Mouse (Mus musculus): ENCODE measurements around the gene Crygn. TPM values are rescaled to one million over a fixed set of nuclear protein-coding genes. Genes with fewer than 3 reads are reported as not detected.

Gene Crygn
- polyA plus RNA-seq, 2 experiments, result 1.2 TPM; not detected in 1

- WGBS (ENCODE audit: insufficient replicate concordance), result 9% methylated on average over 1 of the region's 1 CpGs
- no peak overlapping the region for H3K9ac ChIP-seq (replicated peaks)
- no peak overlapping the region for H3K4me2 ChIP-seq (ENCODE audit: low read depth)
- no peak overlapping the region for H3K4me3 ChIP-seq (ENCODE audit: insufficient read depth in 1 of 2, low read depth in 2 of 2, low read length in 2 of 2)
- no peaks in the 10 kb centered on the region for H3K27me3 ChIP-seq (ENCODE audit: control insufficient read depth, insufficient read depth, low read length)
- TF ChIP-seq EP300 (IDR thresholded peaks at IDR 0.05; ENCODE audit: low read depth) (no peak), CTCF (IDR thresholded peaks at IDR 0.05; ENCODE audit: low read depth) (no peak)
- peaks cover 3 to 20% of the 10 kb centered on the region in 2 experiments; a peak in 2 of 4 replicates for H3K4me1 ChIP-seq (replicated peaks; ENCODE audit: control insufficient read depth in 2 of 2, insufficient read depth in 2 of 2, low read length in 1 of 2)
- ATAC-seq (ENCODE audit: insufficient read depth) (no peak), DNase-seq (ENCODE audit: low read depth in 3 of 3, low spot score in 3 of 3) (no peak)
- H3K27ac ChIP-seq, result no peak overlapping the region
- H3K9me3 ChIP-seq (ENCODE audit: control insufficient read depth, low read length), result no peaks in the 10 kb centered on the region
- no peaks in the 10 kb centered on the region for H3K36me3 ChIP-seq (replicated peaks; ENCODE audit: control insufficient read depth, insufficient read depth, low read depth)
These were observed 19.3 kb downstream of the Crygn start for GRCm38 (mm10) chr5:24738517-24738916.

DNA sequence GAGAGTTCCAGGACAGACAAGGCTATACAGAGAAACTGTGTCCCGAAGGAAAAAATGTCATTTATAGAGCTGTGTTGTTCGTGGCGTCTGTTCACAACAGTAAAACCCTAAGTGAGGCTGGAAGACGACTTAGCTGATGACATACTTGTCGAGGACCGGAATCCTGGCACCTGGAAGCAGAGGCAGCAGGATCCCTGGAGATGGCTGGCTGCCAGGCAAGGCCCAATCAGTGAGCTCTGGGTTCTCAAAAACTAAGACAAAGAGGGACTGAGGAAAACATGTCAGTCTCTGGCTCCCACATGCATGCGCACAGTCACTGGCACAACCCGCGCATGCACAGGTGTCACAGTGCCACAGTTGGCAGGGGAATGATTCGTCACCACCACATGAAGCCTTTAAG, 20.2 kb downstream of the Crygn start:
- no peaks in the 10 kb centered on the region for H3K36me3 ChIP-seq (replicated peaks; ENCODE audit: control insufficient read depth, insufficient read depth, low read depth)
- WGBS (ENCODE audit: insufficient replicate concordance), result 79% methylated on average over 10 of the region's 10 CpGs
- no peak overlapping the region for H3K4me3 ChIP-seq (ENCODE audit: insufficient read depth in 1 of 2, low read depth in 2 of 2, low read length in 2 of 2)
- H3K9me3 ChIP-seq (ENCODE audit: control insufficient read depth, low read length), result no peaks in the 10 kb centered on the region
- no peak overlapping the region for H3K27ac ChIP-seq
- no peak for TF ChIP-seq EP300 (IDR thresholded peaks at IDR 0.05; ENCODE audit: low read depth)
- TF ChIP-seq CTCF (IDR thresholded peaks at IDR 0.05; ENCODE audit: low read depth), result no peak
- H3K4me1 ChIP-seq (replicated peaks; ENCODE audit: control insufficient read depth in 2 of 2, insufficient read depth in 2 of 2, low read length in 1 of 2), result peaks cover 3 to 25% of the 10 kb centered on the region in 2 experiments; a peak in 2 of 4 replicates
- ATAC-seq (ENCODE audit: insufficient read depth) (no peak), DNase-seq (ENCODE audit: low read depth in 3 of 3, low spot score in 3 of 3) (no peak)
- no peak overlapping the region for H3K9ac ChIP-seq (replicated peaks)
- H3K27me3 ChIP-seq (ENCODE audit: control insufficient read depth, insufficient read depth, low read length), result no peaks in the 10 kb centered on the region
- H3K4me2 ChIP-seq (ENCODE audit: low read depth), result no peak overlapping the region

GRCm38 (mm10) chr5:24733771-24734426, 23.9 kb downstream of the Crygn start:
- H3K4me2 ChIP-seq (ENCODE audit: low read depth), result peak overlapping the region; percentile 8; the same call in 1 of the 2 replicates

DNA sequence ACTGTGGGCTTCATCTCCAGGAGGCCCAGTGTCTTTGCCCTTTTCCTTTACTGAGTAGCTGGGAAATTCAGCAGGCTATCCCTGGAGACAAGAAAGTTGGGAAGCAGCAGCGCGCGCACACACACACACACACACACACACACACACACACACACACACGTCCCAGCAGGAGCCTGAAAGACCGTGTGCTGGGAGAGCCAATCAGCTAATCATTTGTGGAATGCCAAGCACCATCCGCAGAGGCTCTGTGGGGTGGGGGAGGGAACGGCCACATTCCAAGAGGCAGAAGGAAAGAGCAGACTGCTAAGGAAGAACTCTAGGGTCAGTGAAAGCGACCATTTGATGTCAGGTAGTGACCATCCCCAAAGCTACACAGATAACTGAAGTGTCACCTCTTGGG, 24.7 kb downstream of the Crygn start:
- Histone ChIP-seq H3K27me3 (ENCODE audit: control insufficient read depth, insufficient read depth, low read length) (peaks cover 33% of the 10 kb centered on the region), H3K4me3 (ENCODE audit: insufficient read depth in 1 of 2, low read depth in 2 of 2, low read length in 2 of 2) (no peak overlapping the region), H3K36me3 (replicated peaks; ENCODE audit: control insufficient read depth, insufficient read depth, low read depth) (no peaks in the 10 kb centered on the region), H3K4me2 (ENCODE audit: low read depth) (no peak overlapping the region; the same call in 1 of the 2 replicates), H3K9ac (replicated peaks) (no peak overlapping the region), H3K27ac (no peak overlapping the region), H3K4me1 (replicated peaks; ENCODE audit: control insufficient read depth in 2 of 2, insufficient read depth in 2 of 2, low read length in 1 of 2) (peaks cover 3 to 10% of the 10 kb centered on the region in 2 experiments; a peak in 2 of 4 replicates), H3K9me3 (ENCODE audit: control insufficient read depth, low read length) (no peaks in the 10 kb centered on the region)
- DNase-seq (ENCODE audit: low read depth in 3 of 3, low spot score in 3 of 3) (no peak), ATAC-seq (ENCODE audit: insufficient read depth) (no peak)
- WGBS (ENCODE audit: insufficient replicate concordance), result 40% methylated on average over 8 of the region's 8 CpGs
- TF ChIP-seq EP300 (IDR thresholded peaks at IDR 0.05; ENCODE audit: low read depth), result no peak
- no peak for TF ChIP-seq CTCF (IDR thresholded peaks at IDR 0.05; ENCODE audit: low read depth)

More at GRCm38 (mm10) chr5:24733771-24734426, 23.9 kb downstream of the Crygn start:
- 22% methylated on average over 7 of the region's 7 CpGs for WGBS (ENCODE audit: insufficient replicate concordance)
- Histone ChIP-seq H3K27me3 (ENCODE audit: control insufficient read depth, insufficient read depth, low read length) (peaks cover 33% of the 10 kb centered on the region), H3K27ac (no peak overlapping the region), H3K9ac (replicated peaks) (no peak overlapping the region), H3K9me3 (ENCODE audit: control insufficient read depth, low read length) (no peaks in the 10 kb centered on the region), H3K4me3 (ENCODE audit: insufficient read depth in 1 of 2, low read depth in 2 of 2, low read length in 2 of 2) (no peak overlapping the region), H3K36me3 (replicated peaks; ENCODE audit: control insufficient read depth, insufficient read depth, low read depth) (no peaks in the 10 kb centered on the region), H3K4me1 (replicated peaks; ENCODE audit: control insufficient read depth in 2 of 2, insufficient read depth in 2 of 2, low read length in 1 of 2) (peaks cover 3 to 17% of the 10 kb centered on the region in 2 experiments; a peak in 2 of 4 replicates)
- ATAC-seq (ENCODE audit: insufficient read depth) (no peak), DNase-seq (ENCODE audit: low read depth in 3 of 3, low spot score in 3 of 3) (no peak)
- no peak for TF ChIP-seq CTCF (IDR thresholded peaks at IDR 0.05; ENCODE audit: low read depth)
- peak; percentile 46 for TF ChIP-seq EP300 (IDR thresholded peaks at IDR 0.05; ENCODE audit: low read depth)

GRCm38 (mm10) chr5:24730986-24731385, 26.8 kb downstream of the Crygn start:
- no peak overlapping the region for H3K27ac ChIP-seq
- no peak for DNase-seq (ENCODE audit: low read depth in 3 of 3, low spot score in 3 of 3)
- peaks cover 3 to 9% of the 10 kb centered on the region in 2 experiments; a peak in 2 of 4 replicates for H3K4me1 ChIP-seq (replicated peaks; ENCODE audit: control insufficient read depth in 2 of 2, insufficient read depth in 2 of 2, low read length in 1 of 2)
- WGBS (ENCODE audit: insufficient replicate concordance), result 5% methylated on average over 15 of the region's 15 CpGs
- no peaks in the 10 kb centered on the region for H3K9me3 ChIP-seq (ENCODE audit: control insufficient read depth, low read length)
- TF ChIP-seq CTCF (IDR thresholded peaks at IDR 0.05; ENCODE audit: low read depth), result no peak
- TF ChIP-seq EP300 (IDR thresholded peaks at IDR 0.05; ENCODE audit: low read depth), result no peak
- peaks cover 33% of the 10 kb centered on the region for H3K27me3 ChIP-seq (ENCODE audit: control insufficient read depth, insufficient read depth, low read length)
- H3K4me3 ChIP-seq (ENCODE audit: insufficient read depth in 1 of 2, low read depth in 2 of 2, low read length in 2 of 2), result peak overlapping the region; percentile 35 to 39; a peak in 2 of 4 replicates
- no peak for ATAC-seq (ENCODE audit: insufficient read depth)
- H3K36me3 ChIP-seq (replicated peaks; ENCODE audit: control insufficient read depth, insufficient read depth, low read depth), result no peaks in the 10 kb centered on the region
- H3K9ac ChIP-seq (replicated peaks), result no peak overlapping the region
- peak overlapping the region; percentile 50 for H3K4me2 ChIP-seq (ENCODE audit: low read depth)

All from liver, embryonic 14.5 days (tissue).